Mouse (Mus musculus) adrenal gland, postnatal 14 days (tissue): ENCODE results near the gene Lpar4. TPM values are rescaled to one million over a fixed set of nuclear protein-coding genes. Genes with fewer than 3 reads are reported as not detected.

Experiments used
- DNase-seq: peaks from one replicate; pipeline ENCODE4 v3.0.0; 2021; ENCODE audit warnings: mixed read lengths
- long read RNA-seq, 2 experiments: library from polyadenylated mRNA; stranded (forward); transcript quantifications; one replicate each; pipeline ENCODE4 v2.0.0; 2021
- total RNA-seq: library from RNA; stranded (reverse); gene quantifications from 2 replicates; pipeline ENCODE4 v1.2.3, GENCODE M21; 2021

Lpar4 gene
- 3.7 and 4.9 TPM in 2 replicates for total RNA-seq
- long read RNA-seq, experiment 1, full-length matches to known transcripts, result 2 of 2 reads
- long read RNA-seq, experiment 1, partial matches to known transcripts, result 0 of 2 reads
- long read RNA-seq, experiment 1, other reads (novel, unspliced or antisense), result 0 of 2 reads
- long read RNA-seq, experiment 2, full-length matches to known transcripts, result 2 of 3 reads
- long read RNA-seq, experiment 2, partial matches to known transcripts, result 0 of 3 reads
- long read RNA-seq, experiment 2, other reads (novel, unspliced or antisense), result 1 of 3 reads

DNA sequence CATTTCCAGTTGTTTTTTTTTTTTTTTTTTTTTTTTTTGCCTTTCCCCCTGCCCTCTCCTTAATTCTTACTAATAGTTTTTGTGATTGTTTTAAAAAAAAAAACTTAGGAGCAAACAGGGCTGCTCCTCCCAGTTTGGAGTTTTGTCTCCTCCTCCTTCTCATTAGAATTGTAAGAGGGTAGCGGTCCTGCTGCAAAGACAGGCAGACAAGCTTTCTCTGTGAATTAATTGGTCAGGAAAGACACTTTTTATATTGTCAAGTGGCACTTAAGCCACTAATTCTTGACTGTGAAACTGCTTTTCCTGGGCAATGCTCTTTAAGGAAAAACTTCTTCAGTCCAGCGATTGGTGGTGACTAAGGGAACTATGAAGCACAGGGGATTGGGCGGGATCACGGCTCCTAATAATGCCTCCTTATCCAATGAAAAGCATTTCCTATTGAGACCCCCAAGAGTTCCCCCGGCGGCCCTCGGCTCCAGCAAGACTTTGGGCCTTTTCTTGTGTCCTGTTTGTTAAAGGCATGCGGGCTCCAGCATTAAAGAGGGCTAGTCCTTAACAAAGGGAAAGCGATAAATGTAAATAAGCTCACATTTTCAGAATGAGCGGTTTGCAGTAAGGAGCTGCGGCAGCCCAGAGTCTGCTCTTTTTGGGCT is at the start of gene Lpar4:
Gene Lpar4, plus strand, starts transcription at position 451 of the 653 bp plus-strand sequence.
- DNase-seq, result peak; percentile 36

DNA sequence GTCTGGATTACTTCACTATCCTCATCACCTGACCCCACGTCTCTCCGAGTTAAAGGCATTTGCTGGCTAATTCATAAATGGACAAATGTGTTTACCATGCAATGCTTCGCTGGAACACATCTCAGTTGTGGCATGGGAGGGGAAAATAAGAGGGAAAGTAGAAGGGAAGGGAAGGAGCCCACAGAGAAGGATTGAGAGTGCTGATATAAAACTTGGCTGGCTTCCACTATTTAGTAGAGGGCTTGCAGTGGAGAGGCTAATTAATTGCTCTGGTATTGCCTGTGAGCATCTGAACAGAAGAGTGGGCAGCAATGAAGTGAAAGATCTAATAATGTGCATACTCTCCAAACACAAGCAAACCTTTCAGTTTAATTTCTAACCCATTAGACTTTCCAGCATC is 49.0 kb upstream of the Lpar4 start:
- DNase-seq, result no peak

DNA sequence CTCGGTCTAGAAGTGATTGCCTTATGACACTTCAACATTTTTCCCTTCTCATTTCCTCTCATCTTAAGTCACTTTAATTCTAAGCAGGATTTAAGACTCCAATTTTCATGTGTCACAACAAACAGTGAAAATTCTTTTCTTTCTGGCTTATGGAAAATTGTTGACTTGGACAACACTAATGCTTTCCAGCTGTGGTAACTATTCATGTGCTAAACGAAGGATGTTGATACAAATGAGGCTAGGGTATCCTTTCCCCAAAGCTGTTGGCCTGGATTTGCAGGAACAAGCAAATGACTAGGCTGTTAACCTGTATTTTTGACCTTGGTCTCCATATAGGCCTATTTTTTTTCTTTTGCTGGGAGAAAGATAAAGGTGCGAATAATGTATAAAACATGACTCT is 48.5 kb upstream of the Lpar4 start:
- DNase-seq, result no peak

DNA sequence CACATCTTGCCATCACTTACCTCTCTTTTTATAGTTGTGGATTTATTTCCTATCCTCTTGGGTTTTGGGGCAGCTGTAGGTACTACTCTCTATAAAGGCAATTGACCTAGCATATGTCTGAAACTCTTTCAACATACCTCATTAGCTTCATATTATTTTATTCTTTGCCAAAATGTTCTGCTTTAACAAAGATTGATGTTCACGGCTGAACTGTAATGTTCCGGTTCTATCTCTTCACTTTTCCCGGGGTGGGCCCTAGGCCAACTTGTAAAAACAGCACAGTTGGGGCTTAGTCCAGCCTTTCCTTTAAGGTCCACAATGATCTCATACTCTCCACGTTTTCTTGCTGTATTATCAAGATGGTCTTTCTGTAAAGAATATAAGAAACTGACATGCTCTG is 48.1 kb upstream of the Lpar4 start:
- no peak for DNase-seq

DNA sequence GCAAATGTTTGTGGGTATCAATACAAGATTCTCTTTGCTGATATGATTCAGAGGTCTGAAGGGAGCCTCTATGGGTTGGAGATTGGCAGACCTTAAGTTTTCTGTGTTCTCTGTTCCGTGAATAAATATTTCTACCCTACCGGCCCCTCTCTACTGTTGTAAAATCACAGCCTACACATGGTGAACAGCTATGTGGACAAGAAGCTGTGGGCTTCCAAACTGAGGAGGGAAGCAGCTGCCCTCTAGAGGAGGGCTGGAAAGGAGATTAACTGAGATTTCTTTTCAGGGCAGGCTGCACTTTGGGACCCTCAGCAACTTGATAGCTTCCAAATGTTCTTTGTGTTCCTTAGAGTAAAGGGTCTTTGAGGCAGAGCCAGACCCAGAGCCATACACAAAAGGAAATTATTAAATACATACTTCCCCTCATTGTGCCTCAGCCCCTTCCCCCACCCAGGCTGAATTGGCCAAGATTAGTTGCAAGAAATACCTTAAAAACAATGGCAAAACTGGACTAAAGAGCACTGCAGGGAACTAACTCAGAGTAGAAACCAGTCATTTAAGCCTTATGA is 22.6 kb upstream of the Lpar4 start:
- DNase-seq, result no peak

DNA sequence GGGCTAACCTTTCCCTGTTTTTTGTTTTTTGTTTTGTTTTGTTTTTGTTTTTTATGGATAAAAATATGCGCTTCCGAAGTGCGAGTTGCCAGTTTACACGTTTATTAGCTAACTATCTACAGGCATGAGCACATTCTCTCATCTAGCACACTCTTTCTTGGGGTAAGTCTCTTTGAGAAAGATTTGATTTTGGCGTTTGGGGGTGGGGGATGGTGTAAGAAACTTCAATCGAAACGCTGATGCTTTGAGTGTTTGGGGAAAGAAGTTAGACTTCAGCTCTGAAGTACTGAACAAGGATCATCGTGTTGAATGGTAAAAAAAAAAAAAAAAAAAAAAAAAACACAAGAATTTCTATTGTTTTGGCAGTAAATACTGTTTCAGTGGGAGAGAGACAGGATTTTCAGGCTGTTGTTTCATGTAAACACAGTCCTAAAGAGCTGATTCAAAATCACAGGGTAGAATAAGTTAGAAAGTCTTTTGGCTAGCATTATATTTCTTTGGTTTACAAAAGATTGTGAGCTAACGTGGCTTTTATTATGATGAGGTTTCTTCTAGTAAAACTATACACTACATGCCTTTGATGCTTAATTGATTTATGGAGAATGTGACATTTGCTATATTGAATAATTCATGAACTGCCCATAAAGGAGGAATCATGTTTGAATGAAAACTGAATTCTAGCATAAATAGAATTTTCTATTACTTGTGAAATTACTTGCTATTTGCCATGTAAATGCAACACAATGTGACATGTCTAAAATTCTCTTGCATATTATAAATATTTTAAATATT is 599 bp downstream of the Lpar4 start:
- no peak for DNase-seq

DNA sequence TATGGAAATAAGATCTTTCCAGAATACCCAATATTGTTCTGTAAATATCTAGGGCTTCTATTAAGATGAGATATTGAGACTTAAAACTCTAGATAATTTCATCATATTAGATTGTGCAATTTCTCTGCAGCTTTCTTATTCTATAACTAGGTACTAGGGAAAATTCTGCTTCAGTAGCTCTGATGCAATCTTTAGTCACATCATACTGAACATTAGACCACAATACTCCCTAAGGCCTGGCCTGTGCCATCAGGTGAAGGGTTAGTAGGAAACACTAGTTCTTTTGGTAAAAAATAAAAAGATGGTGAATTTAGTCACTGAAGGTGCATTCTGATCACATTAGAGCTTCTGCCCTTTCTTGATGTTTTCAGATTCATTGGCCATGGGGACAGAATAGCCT is 4.1 kb downstream of the Lpar4 start:
- DNase-seq, result no peak

DNA sequence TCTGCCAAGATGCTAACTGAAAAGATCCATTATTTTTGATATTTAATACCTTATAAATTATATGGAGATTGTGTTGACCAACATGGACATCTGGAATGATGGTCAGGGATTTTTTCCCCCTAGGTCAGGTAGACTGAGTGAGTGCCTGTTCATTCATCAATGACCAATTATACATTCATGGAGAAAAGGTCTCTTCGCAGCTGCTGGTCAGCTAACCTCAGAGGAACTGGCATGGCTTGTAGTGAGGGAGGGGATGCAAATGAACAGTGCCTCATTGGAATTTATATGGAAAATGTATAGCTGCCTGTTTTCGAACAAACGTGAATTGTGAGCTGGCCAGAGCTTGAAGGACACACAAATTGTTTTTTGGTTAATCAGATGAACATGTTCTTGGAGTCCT is 18.9 kb downstream of the Lpar4 start:
- no peak for DNase-seq

DNA sequence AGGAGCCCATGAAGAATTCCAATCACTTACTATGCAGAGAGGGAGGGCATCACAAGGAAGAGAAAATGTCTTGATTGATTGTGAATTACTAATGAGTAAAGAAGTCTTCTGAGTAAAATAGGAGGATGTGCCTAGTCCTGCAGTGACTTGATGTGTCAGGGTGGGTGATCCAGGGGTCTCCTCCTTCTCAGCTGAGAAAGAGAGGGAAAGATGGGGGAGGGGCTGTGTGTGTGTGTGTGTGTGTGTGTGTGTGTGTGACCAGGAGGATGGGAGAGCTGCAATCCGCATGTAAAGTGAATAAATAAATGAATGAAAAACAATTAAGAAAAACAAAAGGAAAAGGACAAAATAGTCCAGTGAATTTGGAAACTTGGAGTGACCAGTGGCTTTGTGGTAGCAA is 30.1 kb downstream of the Lpar4 start:
- DNase-seq, result no peak

DNA sequence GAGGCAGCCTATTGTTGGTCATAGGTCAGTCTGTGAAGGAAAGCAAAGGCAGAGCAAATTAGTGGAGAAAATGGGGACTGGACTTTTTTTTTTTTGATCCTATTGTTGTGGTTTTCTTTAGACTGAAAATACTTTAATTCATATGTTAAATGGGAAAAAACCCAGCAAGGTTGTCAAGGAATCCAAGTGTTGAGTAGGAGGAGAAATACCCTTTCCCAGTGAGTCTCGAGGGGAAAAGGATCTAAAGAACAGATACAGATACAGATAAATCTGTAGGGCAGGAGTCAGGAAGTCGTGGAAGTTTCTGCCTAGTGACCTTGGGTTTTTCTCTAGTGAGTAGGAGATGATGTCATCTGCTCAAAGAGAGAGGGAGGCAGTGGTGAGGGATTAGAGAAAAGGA is 30.6 kb downstream of the Lpar4 start:
- no peak for DNase-seq

DNA sequence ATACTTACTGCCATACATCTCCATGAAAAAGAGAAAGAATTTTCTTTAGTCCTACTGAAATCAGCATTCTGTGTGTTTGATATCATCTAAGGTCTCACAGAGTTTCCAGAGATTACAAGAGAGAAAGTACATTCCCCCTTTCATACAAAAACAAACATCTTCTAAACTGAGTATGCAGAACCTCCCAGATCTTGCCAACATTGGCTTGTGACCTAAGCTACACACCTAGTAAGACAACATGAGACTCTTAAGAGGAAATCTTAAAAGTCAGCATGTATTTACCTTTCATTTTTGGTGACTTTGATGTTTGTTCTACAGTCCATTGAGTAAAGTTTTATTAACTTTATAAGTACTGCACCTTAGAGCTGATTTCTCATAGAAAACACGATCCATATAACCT is 33.4 kb downstream of the Lpar4 start:
- DNase-seq, result no peak

DNA sequence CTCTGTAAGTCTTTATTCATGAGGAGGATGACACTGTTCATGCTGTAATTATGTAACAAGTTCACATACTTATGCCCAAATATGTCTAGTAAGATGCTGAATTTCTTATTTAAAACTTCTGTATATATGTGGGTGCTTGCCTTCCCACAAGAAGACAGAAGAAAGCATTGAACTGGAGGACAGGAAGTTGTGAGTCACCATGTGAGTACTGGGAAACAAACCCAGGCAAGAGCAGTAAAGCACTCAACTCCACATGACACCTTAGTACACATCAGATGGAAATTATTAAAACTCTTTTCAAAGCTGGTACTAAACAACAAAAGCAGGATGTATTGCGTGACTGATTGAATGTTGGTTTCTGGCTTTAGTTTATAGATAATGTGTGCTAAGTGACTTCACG is 41.8 kb downstream of the Lpar4 start:
- DNase-seq, result no peak

DNA sequence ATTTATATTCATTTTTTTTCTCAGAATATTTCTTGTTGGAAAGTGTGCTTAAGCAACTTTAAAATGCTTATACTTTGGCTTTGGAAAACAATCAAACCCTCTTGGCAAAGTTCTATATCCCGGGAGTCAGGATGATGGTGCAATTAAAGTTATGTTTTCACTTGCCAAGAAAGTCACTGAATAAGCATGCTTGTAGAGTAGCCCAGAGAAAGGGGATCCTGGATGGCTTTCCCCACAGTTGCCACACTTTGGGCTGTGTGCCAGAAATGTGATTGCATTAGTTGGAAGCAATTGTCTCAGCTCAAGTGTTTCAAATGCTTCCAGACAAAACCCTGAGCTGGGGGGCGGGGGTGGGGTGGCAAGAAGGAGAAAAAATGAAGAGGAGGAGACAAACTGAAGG is 43.9 kb downstream of the Lpar4 start:
- peak; percentile 45 for DNase-seq

Other genes starting within 250 kb of the Lpar4 start
- gene Rtl3, start 80.0 kb upstream of the Lpar4 start, total RNA-seq, result 0.34 and 0.52 TPM in 2 replicates
- 0.37 and 3.3 TPM in 2 replicates for gene P2ry10, start 167.9 kb downstream of the Lpar4 start, total RNA-seq
- 1.4 and 2.5 TPM in 2 replicates for gene P2ry10b, start 228.3 kb downstream of the Lpar4 start, total RNA-seq